Mouse (Mus musculus) erythroblast, embryonic 14.5 days (primary cell): ENCODE data around the gene Dmc1.

Experiments
- GATA1 ChIP-seq: IDR thresholded peaks from 2 replicates; pipeline ENCODE4 v1.6.1; 2012; ENCODE audit warnings: low read length, inconsistent platforms, mixed read lengths
- TAL1 ChIP-seq: IDR thresholded peaks from 3 replicates; pipeline ENCODE4 v1.6.1; 2012; ENCODE audit warnings: low read length, inconsistent platforms, mixed read lengths

DNA sequence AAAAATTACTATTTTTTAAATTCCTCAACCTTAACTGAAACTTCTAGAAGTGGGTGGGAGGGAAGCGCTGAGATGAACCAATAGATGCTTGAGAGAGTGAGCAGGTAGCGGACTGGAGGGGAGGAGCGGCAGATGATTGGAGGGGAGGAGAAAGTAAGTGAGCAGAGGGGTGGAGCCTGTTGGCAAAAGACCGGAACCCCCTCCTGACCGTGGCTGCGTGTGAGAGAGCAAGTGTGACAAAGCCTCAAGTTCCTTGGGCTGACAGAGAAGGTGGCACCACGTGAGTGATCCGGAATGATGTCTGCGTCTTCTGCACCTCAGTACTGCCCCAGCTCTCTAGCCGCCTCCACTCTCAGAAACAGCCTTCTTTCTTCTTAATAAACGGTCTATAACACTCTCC lies 12.2 kb upstream of the Dmc1 start:
- TF ChIP-seq TAL1: no peak
- no peak for TF ChIP-seq GATA1
